Mouse (Mus musculus) small intestine, adult 2 months (tissue): ENCODE data around the gene Gm12216. TPM values are rescaled to one million over a fixed set of nuclear protein-coding genes. Genes with fewer than 3 reads are reported as not detected.

Experiments used
- H3K27ac ChIP-seq: fragments of 200-500 bp; 2 replicates; pipeline ENCODE4 v1.5.1; 2012; ENCODE audit warnings: low read depth, low read length, control low read depth, inconsistent platforms; ENCODE audit not compliant: insufficient read depth
- H3K27me3 ChIP-seq: fragments of 200-500 bp; 2 replicates; pipeline ENCODE4 v1.6.1; 2012; ENCODE audit warnings: mild to moderate bottlenecking, moderate library complexity, low read length, inconsistent platforms; ENCODE audit not compliant: control insufficient read depth, insufficient read depth
- H3K36me3 ChIP-seq: fragments of 200-500 bp; 2 replicates; pipeline ENCODE4 v1.6.1; 2012; ENCODE audit warnings: mild to moderate bottlenecking, low read length, control low read depth, inconsistent platforms; ENCODE audit not compliant: control insufficient read depth, insufficient read depth
- H3K4me1 ChIP-seq: fragments of 200-500 bp; 2 replicates; pipeline ENCODE4 v1.6.1; 2012; ENCODE audit warnings: low read length, inconsistent platforms, mixed read lengths; ENCODE audit not compliant: control insufficient read depth, insufficient read depth, insufficient read length
- H3K4me3 ChIP-seq: fragments of 200-500 bp; 2 replicates; pipeline ENCODE4 v1.5.1; 2012; ENCODE audit warnings: low read depth, mild to moderate bottlenecking, control low read depth, inconsistent platforms, low read length, moderate library complexity
- CTCF ChIP-seq: fragments of 200-500 bp; IDR thresholded peaks from 2 replicates; pipeline ENCODE4 v1.5.1; 2012; ENCODE audit warnings: low read depth, mild to moderate bottlenecking, control low read depth, inconsistent platforms, low read length, moderate library complexity, mixed read lengths; ENCODE audit not compliant: insufficient replicate concordance, insufficient read length; ENCODE audit errors: extremely low read depth
- POLR2A ChIP-seq: fragments of 200-500 bp; IDR thresholded peaks from 2 replicates; pipeline ENCODE4 v1.6.1; 2012; ENCODE audit warnings: low read depth, mild to moderate bottlenecking, control low read depth, inconsistent platforms, low read length, moderate library complexity
- WGBS: fragments of 180-500 bp; shearing (Covaris S2); methylation state at CpG from one replicate; pipeline ENCODE4 v1.1.7; 2018; 5-methylcytosine and 5-hydroxymethylcytosine counted together
- polyA plus RNA-seq: library from polyadenylated mRNA; depleted of rRNA; stranded (reverse); fragments of >200 nt; gene quantifications from 2 replicates; pipeline ENCODE4 v1.2.3, GENCODE M21; 2012

Gene Gm12216
- polyA plus RNA-seq, 1 experiment = 12.4 TPM

DNA sequence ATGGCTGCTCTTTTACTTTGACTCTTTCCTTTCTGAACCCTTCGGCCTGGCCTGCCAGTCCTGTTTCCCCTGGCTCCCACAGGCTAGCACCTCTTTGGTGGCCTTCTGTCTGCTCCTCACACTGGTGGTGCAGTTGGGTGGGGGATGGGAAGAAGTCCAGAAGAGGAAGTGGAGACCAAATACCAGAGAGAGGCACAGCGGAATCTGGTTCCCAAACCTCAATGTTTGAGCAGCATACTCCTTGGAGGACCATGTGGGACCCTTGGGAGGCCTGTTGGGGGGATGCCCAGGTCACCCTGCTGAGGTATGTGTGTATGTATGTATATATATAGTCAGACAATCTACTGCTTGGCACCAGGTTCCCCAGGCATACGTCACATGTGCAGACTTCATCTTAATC, 65.0 kb downstream of the Gm12216 start:
- peaks cover 49% of the 10 kb centered on the region for H3K4me1 ChIP-seq
- no peaks in the 10 kb centered on the region for H3K27me3 ChIP-seq
- 66% methylated on average over 3 of the region's 3 CpGs for WGBS
- no peak overlapping the region for H3K4me3 ChIP-seq
- H3K36me3 ChIP-seq = no peaks in the 10 kb centered on the region
- no peak for TF ChIP-seq POLR2A
- TF ChIP-seq CTCF = no peak
- peak overlapping the region; percentile 90 for H3K27ac ChIP-seq

DNA sequence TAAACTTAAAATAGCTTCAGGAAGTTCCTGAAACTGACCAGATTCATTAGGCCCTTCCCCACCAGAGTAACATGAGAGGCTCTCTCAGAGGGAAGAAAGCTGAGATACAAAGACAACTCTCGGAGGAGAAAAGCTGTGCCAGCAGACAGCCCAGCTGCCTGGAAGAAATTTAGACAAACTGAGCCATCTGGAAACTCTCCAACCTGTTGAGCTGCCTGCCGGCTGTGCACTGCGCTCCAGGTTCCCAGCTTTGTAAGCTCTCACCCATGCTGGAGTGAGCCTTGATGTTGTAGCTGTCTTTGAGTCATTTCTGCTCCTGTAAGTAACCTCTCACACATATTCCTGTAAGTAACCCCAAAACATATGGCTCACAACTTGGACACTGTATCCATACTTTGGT, 66.1 kb downstream of the Gm12216 start:
- Histone ChIP-seq H3K36me3 (no peaks in the 10 kb centered on the region), H3K4me3 (no peak overlapping the region), H3K27ac (peak overlapping the region; percentile 43), H3K27me3 (no peaks in the 10 kb centered on the region), H3K4me1 (peaks cover 45% of the 10 kb centered on the region)
- WGBS = 76% methylated on average over 3 of the region's 3 CpGs
- no peak for TF ChIP-seq POLR2A
- no peak for TF ChIP-seq CTCF

DNA sequence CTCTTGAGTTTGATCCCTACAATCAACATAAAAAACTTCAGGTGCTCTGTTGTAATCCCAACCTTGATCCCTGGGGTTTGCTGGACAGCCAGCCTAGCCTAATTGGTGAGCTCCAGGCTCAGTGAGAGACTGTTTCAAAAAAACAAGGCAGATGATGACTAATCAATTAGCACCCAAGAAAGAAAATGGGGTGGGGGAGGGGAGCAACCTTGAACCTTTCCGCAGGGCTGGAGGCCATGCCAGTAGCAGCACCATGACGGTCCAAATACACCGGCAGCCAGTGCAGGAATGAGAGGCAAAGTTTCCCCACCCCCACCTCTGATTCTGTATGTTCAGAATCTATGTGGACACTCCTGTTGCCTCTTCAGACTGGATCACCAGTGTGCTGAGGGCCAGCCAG, 69.8 kb downstream of the Gm12216 start:
- 90% methylated on average over 3 of the region's 3 CpGs for WGBS
- no peak for TF ChIP-seq POLR2A
- Histone ChIP-seq H3K4me1 (peaks cover 29% of the 10 kb centered on the region), H3K27me3 (no peaks in the 10 kb centered on the region), H3K27ac (no peak overlapping the region), H3K36me3 (no peaks in the 10 kb centered on the region), H3K4me3 (no peak overlapping the region)

DNA sequence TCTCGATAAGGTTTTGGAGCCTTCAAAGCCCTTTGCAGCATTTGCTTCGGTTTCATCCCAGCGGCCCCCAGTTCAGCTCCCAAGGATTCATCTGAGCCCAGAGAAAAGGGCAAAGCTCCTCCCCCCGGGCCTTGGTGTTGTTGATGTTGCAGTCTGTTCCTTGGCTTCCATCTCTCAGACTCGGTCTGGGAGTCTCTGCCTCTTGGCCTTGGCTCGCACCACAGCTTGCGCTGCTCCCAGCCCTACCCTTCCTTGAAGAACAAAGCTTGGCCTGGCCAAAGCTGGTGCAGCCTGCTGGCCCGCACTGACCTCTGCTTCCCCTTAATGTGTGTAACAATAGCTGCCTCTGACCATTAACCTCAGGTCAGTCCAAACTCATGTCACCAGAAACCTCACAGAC, 70.9 kb downstream of the Gm12216 start:
- Histone ChIP-seq H3K36me3 (no peaks in the 10 kb centered on the region; the same call in 1 of the 2 replicates), H3K27me3 (no peaks in the 10 kb centered on the region), H3K27ac (no peak overlapping the region), H3K4me1 (peaks cover 32% of the 10 kb centered on the region; the same call in 1 of the 2 replicates), H3K4me3 (no peak overlapping the region)
- WGBS = 83% methylated on average over 8 of the region's 8 CpGs
- TF ChIP-seq POLR2A (no peak), CTCF (no peak)

DNA sequence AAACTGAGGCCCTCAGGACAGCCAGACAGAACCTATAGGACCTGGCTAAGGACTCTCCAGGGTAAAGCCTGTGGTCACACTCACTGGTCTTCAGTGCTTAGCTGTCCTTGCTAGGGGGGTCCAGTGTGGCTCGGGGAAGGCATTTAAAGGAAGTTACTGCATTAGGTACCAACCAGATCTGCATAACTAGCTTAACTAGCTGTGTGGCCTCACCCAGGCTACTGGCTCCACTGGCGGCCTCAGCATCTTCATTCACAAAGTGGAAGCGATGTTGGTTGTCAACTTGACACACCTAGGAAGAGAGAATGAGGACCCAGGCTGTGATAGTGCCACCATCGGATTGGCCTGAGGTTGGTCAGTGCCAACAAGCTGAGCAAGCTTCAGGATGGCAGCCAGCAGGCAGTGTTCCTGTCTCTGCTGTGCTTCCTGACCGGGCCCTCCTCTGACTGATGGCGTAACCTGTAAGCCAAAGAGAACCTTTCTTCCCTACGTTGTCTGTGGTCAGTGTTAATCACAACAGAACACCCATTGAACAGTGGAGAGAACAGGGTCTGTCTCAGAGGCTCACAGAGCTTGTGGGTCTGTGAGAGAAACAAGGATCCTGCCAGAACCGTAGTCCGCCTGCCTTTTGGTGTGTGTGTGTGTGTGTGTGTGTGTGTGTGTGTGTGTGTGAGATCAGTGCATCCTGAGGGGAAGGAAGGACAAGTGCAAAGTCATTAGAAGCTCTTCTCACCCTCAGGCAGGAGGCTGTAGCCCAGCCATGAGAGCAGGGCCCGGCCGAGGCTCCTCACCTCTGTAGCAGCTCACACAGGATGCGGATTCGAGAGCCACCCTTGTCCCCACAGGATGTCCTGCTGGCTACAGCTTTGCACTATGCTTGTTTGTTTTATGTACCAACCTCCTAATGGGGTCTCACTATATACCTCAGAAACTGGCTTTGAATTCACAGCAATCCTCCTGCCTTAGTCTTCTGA, 72.7 kb downstream of the Gm12216 start:
- Histone ChIP-seq H3K36me3 (no peaks in the 10 kb centered on the region; the same call in 1 of the 2 replicates), H3K4me1 (peaks cover 32% of the 10 kb centered on the region; the same call in 1 of the 2 replicates), H3K27me3 (no peaks in the 10 kb centered on the region), H3K27ac (peak overlapping the region; percentile 67), H3K4me3 (no peak overlapping the region)
- whole genome bisulfite sequencing = 80% methylated on average over 13 of the region's 13 CpGs
- TF ChIP-seq POLR2A = no peak
- TF ChIP-seq CTCF = no peak

DNA sequence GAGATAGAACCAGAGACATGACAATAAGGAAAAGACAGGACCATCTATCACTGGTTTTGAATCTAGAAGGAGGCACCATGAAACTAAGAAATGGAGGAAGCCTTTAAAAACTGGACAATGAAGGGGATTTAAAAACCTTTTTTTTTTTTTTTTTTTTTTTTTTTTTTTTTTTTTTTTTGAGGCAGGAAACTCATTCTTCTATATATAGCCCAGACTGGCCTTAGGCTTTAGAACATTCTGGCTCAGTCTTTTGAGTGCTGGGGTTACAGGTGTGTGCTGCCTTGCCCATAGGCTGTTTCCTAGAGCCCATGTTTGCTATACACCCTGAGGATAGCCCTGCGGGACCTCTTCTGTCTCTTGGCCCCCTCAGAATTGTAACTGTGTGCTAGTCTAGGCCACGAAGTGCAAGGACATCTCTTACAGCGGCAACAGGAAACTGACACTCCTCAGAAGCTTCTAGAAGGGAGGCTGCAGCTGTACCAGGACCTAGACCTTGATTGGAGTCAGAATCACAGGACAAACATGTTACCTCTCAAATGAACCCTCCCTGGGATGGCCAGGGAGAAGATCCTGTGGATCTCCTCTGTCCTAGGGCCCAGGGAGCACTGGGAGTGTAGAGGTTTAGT, 73.6 kb downstream of the Gm12216 start:
- TF ChIP-seq POLR2A = no peak
- TF ChIP-seq CTCF = no peak
- H3K4me1 ChIP-seq = peaks cover 31% of the 10 kb centered on the region; the same call in 1 of the 2 replicates
- no peaks in the 10 kb centered on the region for H3K27me3 ChIP-seq
- peak overlapping the region; percentile 67 for H3K27ac ChIP-seq
- H3K36me3 ChIP-seq = peaks cover 5% of the 10 kb centered on the region
- WGBS = 79% methylated on average over 3 of the region's 3 CpGs
- H3K4me3 ChIP-seq = no peak overlapping the region

DNA sequence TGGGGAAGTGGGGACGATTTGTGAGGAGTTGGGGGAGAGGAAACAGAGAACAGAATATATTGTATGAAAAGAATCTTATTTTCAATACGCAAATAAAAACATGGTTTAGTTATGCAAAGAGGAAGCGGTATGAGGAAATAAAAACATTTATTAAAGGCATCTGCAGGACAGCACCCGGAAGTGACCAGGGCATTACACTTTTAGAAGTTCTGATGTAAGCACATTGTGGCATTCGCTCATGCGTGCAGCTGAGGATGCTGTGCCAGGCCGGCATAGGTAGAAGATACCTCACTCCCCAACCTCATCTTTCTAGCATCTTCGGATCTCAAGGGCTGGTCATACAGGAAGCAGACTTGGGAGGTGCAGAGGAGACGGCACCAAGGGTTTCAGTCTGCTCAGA, 75.8 kb downstream of the Gm12216 start:
- peaks cover 19% of the 10 kb centered on the region for H3K36me3 ChIP-seq
- H3K27me3 ChIP-seq = no peaks in the 10 kb centered on the region
- no peak overlapping the region for H3K4me3 ChIP-seq
- no peak for TF ChIP-seq CTCF
- peaks cover 35% of the 10 kb centered on the region; the same call in 1 of the 2 replicates for H3K4me1 ChIP-seq
- WGBS = 58% methylated on average over 9 of the region's 9 CpGs
- peak overlapping the region; percentile 47 for H3K27ac ChIP-seq
